ENCODE assay signal across 8 mouse cellular contexts in genomic region chr3:101713138-101713638, GRCm38 (mm10).
A peak's percentile ranks its signal among the peaks of the same experiment; 100 is the strongest.
DNase-seq lines count a peak whose midpoint lies in the region; ATAC-seq lines count a peak whose summit lies in the region.

No protein-coding gene starts in this region.

- DNase-seq in kidney, postnatal 14 days: peak; percentile 32
- no peak for DNase-seq in kidney, adult 11 months
- peak; percentile 83 for DNase-seq in midbrain, embryonic 11.5 days (ENCODE audit: low spot score, missing footprints)
- no peak for DNase-seq in thymus, postnatal 14 days
- DNase-seq in T-cell, adult 2 months (ENCODE audit: low spot score): no peak
- DNase-seq in spleen, postnatal 36 days (ENCODE audit: low spot score in 2 of 2): no peak

- H3K27me3 ChIP-seq in embryonic facial prominence, embryonic 12.5 days: peaks cover 7% of the 10 kb centered on the region; the same call in 1 of the 2 replicates
- no peaks in the 10 kb centered on the region for H3K27me3 ChIP-seq in heart, embryonic 13.5 days (replicated peaks)
- H3K27me3 ChIP-seq in midbrain, embryonic 11.5 days (ENCODE audit: control insufficient read depth, insufficient read depth, low read length): no peaks in the 10 kb centered on the region

- no peak overlapping the region for H3K9ac ChIP-seq in embryonic facial prominence, embryonic 12.5 days
- peak overlapping the region; percentile 71 for H3K9ac ChIP-seq in heart, embryonic 13.5 days
- H3K9ac ChIP-seq in midbrain, embryonic 11.5 days (ENCODE audit: low read length): peak overlapping the region; percentile 27; the same call in 1 of the 2 replicates

- ATAC-seq in embryonic facial prominence, embryonic 12.5 days (ENCODE audit: insufficient number of reproducible peaks, insufficient read depth, low FRiP score, low TSS enrichment): no peak
- ATAC-seq in heart, embryonic 13.5 days (ENCODE audit: extremely low read depth, insufficient number of reproducible peaks, low FRiP score, low TSS enrichment): no peak
- ATAC-seq in midbrain, embryonic 11.5 days (ENCODE audit: low FRiP score): no peak

- no peaks in the 10 kb centered on the region for H3K9me3 ChIP-seq in embryonic facial prominence, embryonic 12.5 days
- H3K9me3 ChIP-seq in heart, embryonic 13.5 days: no peaks in the 10 kb centered on the region
- H3K9me3 ChIP-seq in midbrain, embryonic 11.5 days (ENCODE audit: control insufficient read depth, low read length): no peaks in the 10 kb centered on the region

- H3K4me1 ChIP-seq in embryonic facial prominence, embryonic 12.5 days: peaks cover 40% of the 10 kb centered on the region
- H3K4me1 ChIP-seq in heart, embryonic 13.5 days: peaks cover 66% of the 10 kb centered on the region
- peaks cover 15% of the 10 kb centered on the region for H3K4me1 ChIP-seq in midbrain, embryonic 11.5 days (ENCODE audit: control insufficient read depth, insufficient read depth, low read length)

- H3K4me2 ChIP-seq in embryonic facial prominence, embryonic 12.5 days (replicated peaks): peak overlapping the region; percentile 34
- H3K4me2 ChIP-seq in heart, embryonic 13.5 days: peak overlapping the region; percentile 55
- H3K4me2 ChIP-seq in midbrain, embryonic 11.5 days: no peak overlapping the region

- H3K27ac ChIP-seq in embryonic facial prominence, embryonic 12.5 days: 0 out of 2 replicates have a peak overlapping the region, but pooled peaks have one; percentile 41
- peak overlapping the region; percentile 93 for H3K27ac ChIP-seq in heart, embryonic 13.5 days (replicated peaks)
- no peak overlapping the region for H3K27ac ChIP-seq in midbrain, embryonic 11.5 days (ENCODE audit: low read depth, low read length)

- no peaks in the 10 kb centered on the region for H3K36me3 ChIP-seq in embryonic facial prominence, embryonic 12.5 days
- H3K36me3 ChIP-seq in heart, embryonic 13.5 days: no peaks in the 10 kb centered on the region
- H3K36me3 ChIP-seq in midbrain, embryonic 11.5 days (ENCODE audit: control insufficient read depth, insufficient read depth, low read length): no peaks in the 10 kb centered on the region

- WGBS in embryonic facial prominence, embryonic 12.5 days: 16% methylated on average over 11 of the region's 11 CpGs
- WGBS in heart, embryonic 13.5 days: 15% methylated on average over 11 of the region's 11 CpGs
- WGBS in midbrain, embryonic 11.5 days: 35% methylated on average over 11 of the region's 11 CpGs

- H3K4me3 ChIP-seq in embryonic facial prominence, embryonic 12.5 days: no peak overlapping the region
- peak overlapping the region; percentile 10; the same call in 1 of the 2 replicates for H3K4me3 ChIP-seq in heart, embryonic 13.5 days
- H3K4me3 ChIP-seq in midbrain, embryonic 11.5 days (ENCODE audit: low read depth, low read length): no peak overlapping the region

Comparison
In these comparisons a context has a peak if more than half of its experiments do, and no peak if none do; other contexts are left out.
1. DNase-seq: peak in kidney, postnatal 14 days (single experiment) and midbrain, embryonic 11.5 days (single experiment); none in kidney, adult 11 months (single experiment), thymus, postnatal 14 days (single experiment), T-cell, adult 2 months (single experiment) and spleen, postnatal 36 days (0 of 2).